Mouse (Mus musculus) urinary bladder, postnatal 36 days (tissue): ENCODE data around the gene Tmprss11a.

Source experiments
- DNase-seq, 2 experiments: peaks; one replicate each; pipeline ENCODE4 v3.0.0; 2022; ENCODE audit warnings: low spot score in 2 of 2, mixed read lengths in 1 of 2

The Tmprss11a gene

DNA sequence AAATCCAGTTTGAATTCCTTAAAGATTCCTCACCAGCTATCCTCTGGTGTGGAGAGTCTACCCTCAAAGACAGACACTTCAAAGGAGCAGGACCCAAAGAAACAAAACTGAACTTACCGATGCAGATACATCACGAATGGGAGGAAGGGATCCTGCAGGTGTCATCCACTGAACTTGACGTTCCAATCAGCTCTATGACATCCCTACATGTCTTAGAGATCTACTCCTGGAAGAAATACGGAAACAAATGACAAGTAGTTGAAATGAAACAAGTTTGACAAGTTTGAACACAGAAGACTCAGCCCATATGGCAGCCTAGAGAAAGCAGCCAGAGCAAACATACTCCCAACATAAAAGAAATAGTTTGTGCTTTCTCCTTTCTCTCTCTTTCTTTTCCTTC lies at the start of gene Tmprss11a:
Gene Tmprss11a, minus strand, starts transcription at position 101 of the 400 bp plus-strand sequence.
- no peak for DNase-seq

DNA sequence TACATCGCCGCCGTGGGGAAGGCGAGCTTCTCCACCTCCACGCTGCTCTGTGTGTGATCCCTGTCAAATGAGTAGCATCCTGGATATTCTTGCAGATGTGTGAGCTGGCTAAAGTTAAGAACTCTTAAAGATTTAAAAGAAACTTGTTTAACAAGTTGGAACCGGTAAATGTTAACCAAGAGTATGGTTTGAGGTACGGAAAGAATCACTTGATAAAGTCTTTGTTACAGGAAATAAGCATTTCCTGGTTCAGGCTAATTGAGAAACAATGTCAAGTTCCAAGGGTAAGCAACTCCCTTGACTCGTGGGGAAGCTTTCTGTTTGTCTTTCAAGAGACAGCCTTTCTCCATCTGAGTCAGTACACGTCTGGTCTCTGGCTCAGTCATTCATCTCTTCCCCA lies 49.7 kb upstream of the Tmprss11a start, which contains the start of gene Tmprss11g:
Gene Tmprss11g, minus strand, starts transcription at position 101 of the 400 bp plus-strand sequence.
- DNase-seq: no peak

DNA sequence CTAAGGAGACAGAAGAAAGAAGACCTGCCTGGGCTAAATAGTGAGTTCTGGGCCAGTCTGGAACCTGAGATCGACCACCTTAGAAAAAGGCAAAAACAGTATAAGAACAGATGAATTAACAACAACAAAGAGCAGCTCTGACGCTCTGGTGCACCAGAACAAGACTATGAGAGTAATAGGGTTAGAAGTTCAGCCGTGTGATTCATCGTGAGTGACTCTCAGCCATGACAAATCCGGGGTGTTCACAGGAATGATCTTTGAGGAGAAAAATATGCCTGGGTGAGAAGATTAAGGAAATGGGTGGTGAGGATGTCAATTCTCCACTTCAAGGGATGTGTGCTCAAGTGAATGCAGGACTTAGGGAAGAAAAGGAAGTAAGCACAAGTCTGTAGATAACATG lies 42.7 kb upstream of the Tmprss11a start:
- no peak for DNase-seq

DNA sequence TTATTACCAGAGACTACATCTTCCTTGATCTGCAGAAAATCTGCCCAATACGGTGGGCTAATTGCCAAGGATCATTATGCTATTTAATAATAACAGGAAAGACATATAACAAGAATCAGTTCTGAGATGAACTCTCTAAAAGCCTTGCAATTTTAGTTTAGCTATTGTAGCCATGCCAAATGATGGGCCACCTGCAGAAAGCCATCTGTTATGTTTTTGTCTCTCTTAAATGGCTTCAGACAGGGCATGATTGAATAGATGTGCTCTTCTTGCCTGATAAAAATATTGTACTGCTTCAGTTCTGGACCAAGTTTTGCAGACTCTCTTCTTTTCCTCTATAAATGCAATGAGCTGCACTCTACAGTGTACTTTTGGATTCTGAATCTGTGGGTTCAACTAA lies 24.7 kb upstream of the Tmprss11a start:
- no peak for DNase-seq

DNA sequence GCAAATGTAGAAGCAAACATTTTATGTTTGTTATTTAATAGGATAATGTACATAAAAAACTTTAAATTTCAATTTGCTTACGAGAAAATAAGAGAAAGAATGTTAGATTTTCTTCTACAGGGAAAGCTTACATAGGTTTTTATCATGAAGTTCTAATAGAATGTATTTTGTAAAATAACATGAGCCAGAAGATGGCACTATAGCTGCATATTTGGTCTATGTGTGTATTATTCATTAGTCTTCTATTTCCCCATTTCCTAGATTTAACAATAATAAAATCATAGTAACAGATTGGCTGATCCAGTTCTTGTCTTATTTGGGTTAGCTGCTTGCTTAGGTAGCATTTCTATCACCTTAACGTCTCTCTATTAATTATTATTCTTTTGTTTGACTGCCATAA lies 13.8 kb upstream of the Tmprss11a start:
- DNase-seq: no peak

DNA sequence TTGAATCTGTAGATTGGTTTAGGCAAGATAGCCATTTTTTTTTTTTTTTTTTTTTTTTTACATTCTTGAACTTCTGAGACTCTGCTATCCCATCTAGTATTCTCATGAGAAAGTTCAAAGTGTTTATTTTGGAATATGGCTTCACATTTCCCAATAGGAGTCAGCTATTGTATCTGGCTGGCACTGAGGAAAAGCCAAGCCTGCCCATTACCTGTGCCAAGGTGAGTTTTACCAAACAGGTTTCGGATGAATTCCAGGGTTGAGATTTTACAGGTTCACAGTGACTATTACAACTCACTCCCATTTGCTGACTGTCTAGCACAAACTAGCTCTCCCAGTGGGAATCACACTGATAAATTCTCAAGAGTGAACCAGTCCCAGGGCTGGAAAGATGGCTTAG lies 13.2 kb upstream of the Tmprss11a start:
- no peak for DNase-seq

DNA sequence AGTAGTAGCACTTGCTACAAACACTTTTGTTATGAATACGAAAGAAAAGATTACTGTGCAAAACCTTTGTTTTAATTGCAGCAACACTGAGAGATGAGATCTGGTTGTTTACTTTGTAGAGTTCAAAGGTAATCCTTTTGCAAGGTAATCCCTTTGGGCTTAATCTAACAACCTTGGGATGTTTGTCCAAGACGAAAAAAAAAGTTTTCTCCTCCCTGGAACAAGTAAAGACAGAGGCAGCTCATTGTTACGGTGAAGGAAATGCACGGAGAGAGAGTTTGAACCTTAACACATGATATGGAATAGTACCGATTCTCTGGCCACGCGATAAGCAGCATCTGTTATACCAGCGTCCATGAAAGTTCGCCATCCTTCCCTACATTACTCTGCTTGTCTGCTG lies 5.1 kb upstream of the Tmprss11a start:
- DNase-seq: no peak

DNA sequence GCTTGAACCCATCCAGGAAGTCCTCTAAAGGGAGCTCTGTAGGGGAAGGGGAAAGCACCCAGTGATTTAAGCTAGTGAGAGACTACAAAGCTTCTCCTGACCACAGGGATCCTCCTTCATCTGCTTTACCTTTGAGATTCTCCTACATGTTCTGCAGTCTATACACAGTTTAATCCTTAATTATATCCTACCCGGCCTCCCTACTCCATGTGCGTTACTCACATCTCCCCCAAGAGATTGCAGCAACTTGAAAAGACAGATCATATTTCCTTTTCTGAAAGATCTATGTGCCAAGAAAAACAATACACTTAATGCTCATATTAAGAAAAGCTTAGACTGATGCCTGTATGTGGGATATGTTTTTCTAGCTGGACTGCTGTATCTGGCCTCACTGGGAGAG lies 29.5 kb downstream of the Tmprss11a start:
- DNase-seq: no peak

DNA sequence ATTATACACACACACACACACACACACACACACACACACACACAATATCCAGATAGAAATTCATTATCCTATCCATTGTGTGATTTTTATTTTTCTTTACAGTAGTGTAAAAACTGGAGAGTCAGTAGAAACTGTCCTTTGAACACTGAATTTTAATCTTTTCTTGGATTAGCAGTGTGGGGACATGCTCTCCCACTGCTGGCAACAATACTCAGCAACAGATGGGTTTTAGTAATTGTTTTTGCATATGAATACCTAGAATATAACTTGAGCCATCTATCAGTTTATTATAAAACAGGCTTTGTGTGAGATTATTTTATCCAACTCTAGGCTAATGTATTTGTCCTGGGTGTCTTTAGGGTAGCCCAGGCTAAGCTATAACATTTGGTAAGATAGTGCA lies 30.2 kb downstream of the Tmprss11a start:
- DNase-seq: no peak

DNA sequence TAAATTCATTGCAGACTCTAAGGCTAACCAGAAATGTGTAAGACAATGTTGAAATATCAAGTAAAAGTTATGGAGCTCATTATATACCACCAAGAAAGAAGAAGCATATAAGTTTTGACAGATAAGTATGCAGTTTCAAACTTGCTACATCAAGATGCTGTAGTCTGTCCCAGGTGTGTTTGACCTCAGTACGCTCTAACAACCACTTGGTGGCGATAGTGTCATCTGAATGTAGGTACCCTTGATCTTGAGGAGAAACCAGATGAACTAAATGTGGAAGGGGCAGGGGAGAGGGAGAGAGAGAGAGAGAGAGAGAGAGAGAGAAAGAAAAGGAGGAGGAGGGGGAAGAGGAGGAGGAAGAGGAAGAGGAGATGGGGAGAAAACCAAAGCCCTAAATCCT lies 36.1 kb downstream of the Tmprss11a start:
- DNase-seq: peak; percentile 11 to 15

DNA sequence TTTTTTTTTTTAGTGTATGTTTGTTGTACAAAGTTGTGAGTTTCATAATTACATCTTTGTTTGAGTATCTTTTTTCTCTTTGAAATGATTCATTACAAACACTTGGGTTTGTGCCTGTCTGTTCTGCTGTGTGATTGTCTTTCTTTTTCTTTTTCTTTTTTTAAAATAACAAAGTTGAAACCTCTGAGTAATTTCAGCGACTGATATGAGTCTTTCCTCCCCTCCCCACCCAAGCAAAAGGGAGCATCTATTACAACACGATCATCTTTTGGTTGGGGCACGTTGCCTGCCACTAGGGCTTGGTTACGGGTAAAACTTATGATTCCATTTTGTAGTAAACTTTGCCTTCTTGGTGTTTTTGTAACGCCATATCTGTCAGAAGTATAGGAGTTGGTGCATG lies 37.7 kb downstream of the Tmprss11a start:
- no peak for DNase-seq

DNA sequence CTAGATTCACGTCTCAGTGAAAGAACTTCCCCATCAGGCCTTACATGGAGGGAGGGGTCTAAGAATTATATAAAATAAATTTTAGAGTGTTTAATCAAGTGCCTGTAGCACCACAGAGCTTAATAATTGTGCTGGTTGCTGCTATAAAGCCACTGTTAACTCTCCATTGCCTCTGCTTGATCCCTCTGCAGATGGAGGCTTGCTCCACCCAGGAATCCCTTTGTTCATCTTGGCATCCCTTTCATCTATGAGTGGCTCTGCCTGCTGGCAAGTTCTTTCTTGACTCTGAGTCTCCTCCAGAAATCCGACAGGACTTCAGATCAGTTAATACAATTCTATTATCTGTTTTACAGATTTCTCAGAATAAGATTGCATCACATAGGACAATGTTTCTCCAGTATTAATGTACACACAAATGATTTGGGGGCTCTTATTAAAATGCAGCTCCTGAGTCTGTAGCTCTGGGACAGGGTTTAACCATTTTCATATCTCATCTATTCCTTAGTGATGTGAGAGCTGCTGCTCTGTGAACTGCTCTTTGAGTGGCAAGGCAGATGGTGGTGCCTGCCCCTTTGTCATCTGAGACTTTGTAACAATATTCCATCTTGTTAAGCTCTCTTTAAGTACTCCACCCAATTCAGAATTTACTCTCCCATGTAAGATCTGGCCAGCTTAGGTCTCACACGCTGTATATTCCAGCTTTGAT lies 47.3 kb downstream of the Tmprss11a start:
- DNase-seq: no peak

DNA sequence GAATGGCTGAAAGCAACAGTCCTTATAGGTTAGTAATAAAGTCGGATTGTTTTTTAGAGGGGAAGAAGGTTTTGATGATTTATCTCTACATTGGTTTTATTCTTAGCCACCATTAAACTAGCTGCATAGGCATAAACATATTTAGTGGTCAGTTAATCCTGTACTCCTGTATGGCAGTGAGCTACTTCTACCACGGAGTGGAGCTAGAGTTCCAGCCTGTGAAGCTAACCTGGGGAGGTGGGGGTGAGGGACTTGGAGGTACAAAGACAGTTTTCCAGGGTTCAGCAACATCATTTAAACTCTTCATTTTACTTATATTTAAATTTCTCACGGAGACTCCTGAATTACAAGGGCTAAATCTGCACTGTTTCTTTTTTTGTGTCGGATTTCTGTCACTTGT lies 49.3 kb downstream of the Tmprss11a start:
- no peak for DNase-seq

DNA sequence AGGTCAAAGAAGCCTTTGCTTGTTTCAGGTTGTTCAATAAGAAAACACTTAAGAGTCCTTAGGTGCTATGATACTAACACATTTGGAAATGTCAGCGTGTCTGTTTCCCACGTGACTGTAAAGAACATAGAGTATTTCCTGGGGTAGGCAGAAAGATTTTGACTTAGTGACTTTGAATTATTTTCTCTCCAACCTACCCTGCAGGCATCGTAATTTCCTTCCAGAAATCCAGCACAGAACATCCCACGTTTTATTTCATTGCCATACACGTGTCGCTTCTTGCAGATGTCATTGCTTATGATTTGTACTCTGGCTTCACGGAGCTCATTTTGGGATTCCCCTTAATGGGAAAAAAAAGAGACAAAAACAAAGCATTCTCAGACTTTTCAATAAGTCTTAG lies 54.5 kb downstream of the Tmprss11a start:
- DNase-seq: no peak

DNA sequence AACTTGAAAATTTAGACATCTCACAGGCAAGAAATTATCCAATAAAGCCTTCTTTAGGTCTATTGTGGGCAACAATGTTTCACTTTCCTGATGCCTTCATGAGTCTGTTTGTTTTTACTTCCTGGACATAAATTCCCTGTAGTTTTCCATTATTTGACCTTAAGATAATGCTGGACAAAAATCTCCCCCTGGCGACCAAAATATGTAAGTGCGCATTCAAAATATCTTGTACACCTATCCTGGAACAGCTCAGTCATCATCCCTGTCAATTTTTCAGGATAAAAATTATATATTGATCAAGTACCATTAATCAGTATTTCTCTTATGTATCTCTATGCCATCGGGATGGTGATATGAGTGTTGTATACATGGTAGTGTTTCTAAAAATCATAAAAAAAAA lies 58.0 kb downstream of the Tmprss11a start:
- DNase-seq: no peak

DNA sequence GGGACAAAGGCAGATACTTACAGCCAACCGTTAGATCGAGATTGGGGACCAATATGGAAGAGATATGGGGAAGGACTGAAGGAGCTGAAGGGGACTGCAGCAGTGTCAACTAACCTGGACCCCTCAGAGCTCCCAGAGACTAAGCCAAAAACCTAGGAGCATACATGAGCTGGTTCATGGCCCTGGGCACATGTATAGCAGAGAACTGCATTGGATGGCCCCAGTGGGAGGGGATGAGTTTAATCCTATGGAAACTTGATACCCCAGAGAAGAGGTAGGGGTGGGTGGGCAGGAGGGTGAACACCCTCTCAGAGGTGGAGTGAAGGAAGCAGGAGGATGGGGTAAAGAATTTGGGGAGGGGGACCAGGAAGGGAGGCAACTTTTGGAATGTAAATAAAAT lies 60.8 kb downstream of the Tmprss11a start:
- no peak for DNase-seq

DNA sequence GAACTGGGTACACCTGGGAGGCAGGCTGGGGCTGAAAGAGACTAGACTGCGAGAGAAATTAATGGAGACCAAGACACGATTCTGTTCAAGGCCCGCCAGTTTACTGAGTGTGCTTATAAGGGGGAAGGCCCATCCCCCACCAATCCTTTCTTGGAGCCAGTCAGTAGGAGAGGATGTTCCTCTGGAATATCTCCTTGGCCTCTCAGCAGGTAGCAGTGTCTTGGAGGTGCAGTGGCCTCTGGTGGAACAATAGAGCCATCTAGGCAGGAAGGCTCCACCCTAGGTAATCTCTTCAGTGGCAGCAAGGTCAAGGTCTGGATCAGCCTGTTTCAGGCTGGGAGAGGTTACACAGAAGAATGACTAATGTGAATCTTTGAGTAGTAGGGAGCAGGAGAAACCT lies 61.6 kb downstream of the Tmprss11a start:
- DNase-seq: no peak

DNA sequence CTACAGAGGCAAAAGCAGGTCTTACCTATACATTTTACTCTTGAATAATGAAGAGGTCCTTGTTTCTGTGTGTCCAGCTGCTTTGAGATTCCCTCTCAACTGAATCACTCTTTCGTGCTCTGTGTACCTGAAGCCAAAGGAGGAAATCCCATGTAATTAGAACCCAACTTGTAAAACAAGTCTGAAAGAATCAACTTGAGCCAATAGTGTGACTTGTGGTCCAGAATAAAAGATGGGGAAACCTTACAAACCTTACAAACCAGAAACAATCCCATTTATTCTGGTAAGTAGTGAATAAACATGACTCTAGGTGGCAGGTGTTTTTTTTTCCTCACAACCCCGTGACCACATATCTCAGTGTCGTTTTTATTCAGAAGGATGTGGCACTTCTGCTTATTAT lies 95.5 kb downstream of the Tmprss11a start, which contains the start of gene Tmprss11d:
Gene Tmprss11d, minus strand, starts transcription at position 101 of the 400 bp plus-strand sequence.
- no peak for DNase-seq
